Mouse (Mus musculus) forebrain, embryonic 10.5 days (tissue): ENCODE results near the gene Wt1. TPM values are rescaled to one million over a fixed set of nuclear protein-coding genes. Genes with fewer than 3 reads are reported as not detected.

Experiments used
- DNase-seq: peaks from one replicate; pipeline ENCODE4 v3.0.0-alpha.2; 2017; ENCODE audit warnings: low spot score; ENCODE audit errors: extremely low spot score
- H3K27ac ChIP-seq: fragments of 300-500 bp; sonication (generic); 2 replicates; pipeline ENCODE4 v1.5.1; 2016; ENCODE audit warnings: mild to moderate bottlenecking
- H3K27me3 ChIP-seq: fragments of 300-500 bp; sonication (generic); 2 replicates; pipeline ENCODE4 v1.6.1; 2016; ENCODE audit warnings: mild to moderate bottlenecking; ENCODE audit not compliant: poor library complexity, severe bottlenecking
- H3K36me3 ChIP-seq: fragments of 300-500 bp; sonication (generic); replicated peaks from 2 replicates; pipeline ENCODE4 v1.6.1; 2016; ENCODE audit warnings: mild to moderate bottlenecking, moderate library complexity
- H3K4me1 ChIP-seq: fragments of 300-500 bp; sonication (generic); 2 replicates; pipeline ENCODE4 v1.6.1; 2016
- H3K4me3 ChIP-seq: fragments of 300-500 bp; sonication (generic); 2 replicates; pipeline ENCODE4 v1.5.1; 2016; ENCODE audit warnings: mild to moderate bottlenecking, moderate library complexity
- H3K9me3 ChIP-seq: fragments of 300-500 bp; sonication (generic); 2 replicates; pipeline ENCODE4 v1.6.1; 2016; ENCODE audit warnings: mild to moderate bottlenecking, moderate library complexity
- WGBS: fragments of 180-500 bp; shearing (Covaris S2); methylation state at CpG from one replicate; pipeline ENCODE4 v1.1.7; 2016; 5-methylcytosine and 5-hydroxymethylcytosine counted together
- polyA plus RNA-seq: library from polyadenylated mRNA; unstranded; fragments of >200 nt; fragmentation: Nextera tagmentation; extraction: Ambion mirVana; gene quantifications from 2 replicates; pipeline ENCODE4 v1.2.1, GENCODE M21; 2016

Gene Wt1
- polyA plus RNA-seq, 1 experiment from 2014 or later: 0.12 TPM

DNA sequence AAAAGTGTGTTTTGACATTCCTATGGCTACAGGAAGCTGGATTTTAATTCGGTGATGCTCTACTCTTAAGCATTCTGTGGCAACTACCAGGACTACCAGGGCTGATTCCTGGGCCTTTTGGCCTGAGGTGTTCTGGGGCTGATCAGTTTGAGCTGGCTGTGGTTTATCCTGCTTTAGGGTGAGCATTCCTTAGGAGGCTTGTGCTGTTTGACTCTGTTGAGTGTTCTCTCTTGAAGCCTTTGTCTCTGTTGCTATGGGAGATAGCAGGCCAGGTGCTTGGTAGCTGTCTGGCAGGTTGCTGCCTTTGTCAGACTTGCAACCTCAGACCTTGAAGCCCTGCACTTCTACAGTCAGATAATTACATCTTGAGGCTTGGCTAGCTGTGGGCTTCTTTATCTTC lies 26.7 kb downstream of the Wt1 start:
- no peaks in the 10 kb centered on the region for H3K36me3 ChIP-seq
- no peaks in the 10 kb centered on the region for H3K27me3 ChIP-seq
- DNase-seq: no peak
- H3K4me1 ChIP-seq: peaks cover 7% of the 10 kb centered on the region
- 92% methylated on average over 1 of the region's 1 CpGs for WGBS
- H3K27ac ChIP-seq: no peak overlapping the region
- no peaks in the 10 kb centered on the region for H3K9me3 ChIP-seq
- H3K4me3 ChIP-seq: no peak overlapping the region

DNA sequence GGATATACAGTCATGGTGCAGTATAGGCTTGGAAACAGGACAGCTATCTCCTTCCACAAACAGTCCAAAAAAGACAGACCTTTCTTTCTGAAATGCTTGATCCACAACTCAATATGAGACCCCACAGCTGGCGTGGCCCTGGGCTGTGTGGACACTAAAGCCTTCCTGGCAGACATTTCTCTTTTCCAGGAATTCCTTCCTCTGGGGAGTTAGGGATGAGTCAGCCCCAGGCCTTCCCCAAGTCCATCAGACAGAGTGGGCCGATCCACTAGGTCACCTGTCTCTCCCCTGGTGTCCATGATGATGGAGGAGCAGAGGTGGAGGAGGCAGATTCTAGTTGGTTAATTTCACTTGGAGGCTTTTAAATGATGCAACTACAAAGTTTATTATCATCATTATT lies 34.6 kb downstream of the Wt1 start:
- Histone ChIP-seq H3K27me3 (no peaks in the 10 kb centered on the region), H3K36me3 (no peaks in the 10 kb centered on the region), H3K4me3 (no peak overlapping the region), H3K4me1 (no peaks in the 10 kb centered on the region), H3K9me3 (no peaks in the 10 kb centered on the region), H3K27ac (no peak overlapping the region)
- 81% methylated on average over 2 of the region's 2 CpGs for WGBS
- no peak for DNase-seq

DNA sequence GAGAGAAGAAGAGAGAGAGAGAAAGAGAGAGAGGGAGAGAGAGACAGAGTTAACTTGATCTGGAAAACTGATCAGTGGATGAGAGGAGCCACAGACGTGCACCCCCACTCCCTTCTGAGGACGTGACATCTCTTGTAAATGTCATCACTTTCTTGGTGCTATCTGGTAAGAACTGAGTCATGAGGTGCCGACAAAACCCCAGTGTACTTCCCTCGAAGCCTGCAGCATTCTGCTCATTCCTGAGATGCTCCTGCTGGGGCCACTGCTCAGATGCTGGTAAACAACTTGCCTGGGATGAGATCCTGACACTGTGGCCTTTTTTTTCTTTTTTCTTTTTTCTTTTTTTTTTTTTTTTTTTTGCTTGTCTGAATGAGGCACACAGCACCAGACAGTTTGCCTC lies 36.4 kb downstream of the Wt1 start:
- Histone ChIP-seq H3K27ac (no peak overlapping the region), H3K4me3 (no peak overlapping the region), H3K36me3 (no peaks in the 10 kb centered on the region), H3K27me3 (no peaks in the 10 kb centered on the region), H3K9me3 (no peaks in the 10 kb centered on the region), H3K4me1 (no peaks in the 10 kb centered on the region)
- WGBS: 39% methylated on average over 4 of the region's 4 CpGs
- no peak for DNase-seq

GRCm38 (mm10) chr2:105168137-105168536 lies 41.8 kb downstream of the Wt1 start:
- Histone ChIP-seq H3K36me3 (no peaks in the 10 kb centered on the region), H3K4me1 (no peaks in the 10 kb centered on the region), H3K27ac (no peak overlapping the region), H3K4me3 (no peak overlapping the region), H3K27me3 (no peaks in the 10 kb centered on the region), H3K9me3 (no peaks in the 10 kb centered on the region)
- DNase-seq: no peak
- 83% methylated on average over 3 of the region's 3 CpGs for WGBS

- Histone ChIP-seq H3K27ac (no peak overlapping the region), H3K27me3 (no peaks in the 10 kb centered on the region), H3K4me3 (no peak overlapping the region), H3K9me3 (no peaks in the 10 kb centered on the region; the same call in 1 of the 2 replicates), H3K36me3 (no peaks in the 10 kb centered on the region), H3K4me1 (no peaks in the 10 kb centered on the region)
- 77% methylated on average over 2 of the region's 2 CpGs for WGBS
- DNase-seq: no peak
These were observed 47.9 kb downstream of the Wt1 start for GRCm38 (mm10) chr2:105174254-105174653.

- DNase-seq: no peak
- Histone ChIP-seq H3K4me3 (no peak overlapping the region), H3K27ac (no peak overlapping the region), H3K9me3 (peaks cover 7% of the 10 kb centered on the region; the same call in 1 of the 2 replicates), H3K4me1 (peaks cover 8% of the 10 kb centered on the region), H3K36me3 (no peaks in the 10 kb centered on the region), H3K27me3 (no peaks in the 10 kb centered on the region)
- WGBS: 93% methylated on average over 12 of the region's 12 CpGs
These were observed 52.5 kb downstream of the Wt1 start for GRCm38 (mm10) chr2:105178871-105179270.

DNA sequence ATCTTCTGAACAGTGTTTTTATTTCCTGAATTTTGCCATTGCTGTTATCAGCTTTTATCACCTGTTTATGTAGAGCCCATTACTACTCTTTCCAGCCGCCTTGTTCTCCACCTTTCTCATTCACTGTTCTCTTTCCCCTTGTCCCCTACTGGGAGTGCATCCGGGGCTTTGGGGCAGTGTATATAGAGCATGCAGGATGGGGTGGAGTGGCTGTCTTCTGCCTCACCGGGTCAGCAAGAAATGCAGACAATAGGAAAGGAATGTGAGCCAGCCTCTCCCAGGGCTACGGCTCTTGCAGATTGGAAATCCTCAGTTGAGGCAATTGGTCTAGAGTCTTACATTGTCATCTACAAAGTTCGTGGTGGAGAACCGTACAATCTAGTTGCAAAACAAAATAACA lies 56.2 kb downstream of the Wt1 start:
- peaks cover 8% of the 10 kb centered on the region for H3K4me1 ChIP-seq
- no peaks in the 10 kb centered on the region for H3K27me3 ChIP-seq
- WGBS: 35% methylated on average over 6 of the region's 6 CpGs
- peaks cover 7% of the 10 kb centered on the region; the same call in 1 of the 2 replicates for H3K9me3 ChIP-seq
- H3K36me3 ChIP-seq: no peaks in the 10 kb centered on the region
- no peak overlapping the region for H3K27ac ChIP-seq
- no peak for DNase-seq
- H3K4me3 ChIP-seq: no peak overlapping the region

- Histone ChIP-seq H3K27me3 (no peaks in the 10 kb centered on the region), H3K4me1 (peaks cover 8% of the 10 kb centered on the region), H3K27ac (no peak overlapping the region), H3K9me3 (peaks cover 2% of the 10 kb centered on the region; the same call in 1 of the 2 replicates), H3K4me3 (no peak overlapping the region), H3K36me3 (no peaks in the 10 kb centered on the region)
- 92% methylated on average over 3 of the region's 3 CpGs for WGBS
- no peak for DNase-seq
These were observed 58.8 kb downstream of the Wt1 start for GRCm38 (mm10) chr2:105185140-105185539.

- WGBS: 86% methylated on average over 13 of the region's 13 CpGs
- Histone ChIP-seq H3K27me3 (no peaks in the 10 kb centered on the region), H3K36me3 (no peaks in the 10 kb centered on the region), H3K4me3 (no peak overlapping the region), H3K27ac (no peak overlapping the region), H3K4me1 (peaks cover 8% of the 10 kb centered on the region), H3K9me3 (no peaks in the 10 kb centered on the region)
- DNase-seq: no peak
These were observed 59.6 kb downstream of the Wt1 start for GRCm38 (mm10) chr2:105185768-105186529.

DNA sequence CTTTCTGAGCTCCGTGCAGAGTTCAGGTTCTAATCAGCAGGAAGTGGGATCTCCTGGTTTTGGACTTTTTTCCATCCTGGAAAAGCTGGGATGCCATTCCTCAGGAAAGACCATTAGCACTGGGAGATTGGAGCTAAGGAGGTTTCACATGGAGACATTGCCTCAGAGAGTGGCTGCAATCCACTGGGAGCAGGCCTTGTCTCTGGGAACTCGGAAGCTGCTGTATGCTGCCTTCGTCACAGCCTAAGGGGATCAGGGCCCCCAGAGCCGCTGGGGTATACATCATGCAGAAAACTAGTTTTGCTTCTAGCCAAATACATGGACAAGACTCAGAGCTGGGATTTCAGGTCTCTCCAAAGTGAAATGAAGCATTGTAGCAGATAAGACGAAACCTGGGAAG lies 60.3 kb downstream of the Wt1 start:
- Histone ChIP-seq H3K4me3 (no peak overlapping the region), H3K27ac (no peak overlapping the region), H3K36me3 (no peaks in the 10 kb centered on the region), H3K27me3 (no peaks in the 10 kb centered on the region), H3K4me1 (peaks cover 8% of the 10 kb centered on the region), H3K9me3 (no peaks in the 10 kb centered on the region)
- DNase-seq: no peak
- WGBS: 84% methylated on average over 5 of the region's 5 CpGs

DNA sequence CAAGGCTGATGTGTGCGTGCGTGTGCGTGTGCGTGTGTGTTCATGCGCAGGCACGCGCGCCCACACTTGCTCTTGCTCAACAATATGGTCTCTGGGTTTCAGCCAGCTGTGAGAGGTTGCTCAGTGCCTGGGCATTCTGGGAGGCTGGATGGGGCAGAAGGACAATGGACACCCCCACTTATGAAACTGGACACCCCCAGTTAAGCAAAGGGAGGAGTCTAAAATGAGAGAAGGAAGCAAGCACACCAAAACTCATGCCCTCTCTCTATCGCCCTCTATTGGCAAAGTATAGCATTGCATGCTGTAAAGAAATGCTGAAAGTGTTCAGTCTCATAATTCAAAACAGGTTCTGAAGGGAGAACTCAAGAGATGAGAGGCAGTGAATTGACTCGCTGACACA lies 61.9 kb downstream of the Wt1 start:
- H3K9me3 ChIP-seq: no peaks in the 10 kb centered on the region
- no peaks in the 10 kb centered on the region for H3K27me3 ChIP-seq
- WGBS: 81% methylated on average over 10 of the region's 10 CpGs
- H3K4me3 ChIP-seq: no peak overlapping the region
- H3K36me3 ChIP-seq: no peaks in the 10 kb centered on the region
- H3K27ac ChIP-seq: no peak overlapping the region
- H3K4me1 ChIP-seq: no peaks in the 10 kb centered on the region
- no peak for DNase-seq

GRCm38 (mm10) chr2:105189352-105189751 lies 63.0 kb downstream of the Wt1 start:
- Histone ChIP-seq H3K4me3 (no peak overlapping the region), H3K27me3 (no peaks in the 10 kb centered on the region), H3K36me3 (no peaks in the 10 kb centered on the region), H3K4me1 (no peaks in the 10 kb centered on the region), H3K27ac (no peak overlapping the region), H3K9me3 (no peaks in the 10 kb centered on the region)
- 33% methylated on average over 5 of the region's 5 CpGs for whole genome bisulfite sequencing
- DNase-seq: no peak

DNA sequence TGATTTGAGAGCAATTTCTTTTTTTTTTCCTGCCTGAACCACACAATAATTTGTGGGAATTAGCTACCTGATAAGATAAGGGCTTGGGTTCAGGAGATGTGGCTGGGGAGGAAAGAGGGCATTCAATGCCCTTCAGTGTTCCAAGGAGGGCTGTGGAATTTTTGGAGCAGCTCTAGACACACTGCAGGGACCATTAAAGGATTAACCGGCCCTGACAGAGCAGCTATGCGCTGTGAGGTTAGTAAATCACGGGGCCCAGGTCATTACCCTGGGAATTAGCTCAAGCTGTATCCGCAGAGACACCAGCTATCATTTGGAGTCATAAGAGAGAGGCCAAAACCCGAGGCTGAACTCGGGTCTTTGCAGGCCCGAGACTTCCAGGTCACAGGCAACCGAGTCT lies 73.8 kb downstream of the Wt1 start:
- DNase-seq: no peak
- Histone ChIP-seq H3K27me3 (no peaks in the 10 kb centered on the region), H3K36me3 (no peaks in the 10 kb centered on the region), H3K9me3 (no peaks in the 10 kb centered on the region), H3K4me1 (peaks cover 4% of the 10 kb centered on the region), H3K27ac (no peak overlapping the region), H3K4me3 (no peak overlapping the region)
- WGBS: 35% methylated on average over 8 of the region's 8 CpGs
